Mouse (Mus musculus) lung, embryonic 16.5 days (tissue): ENCODE results near the gene Hmg20b. TPM values are rescaled to one million over a fixed set of nuclear protein-coding genes. Genes with fewer than 3 reads are reported as not detected.

Experiments
- ATAC-seq: fragments of 200-750 bp; cut with Nextera tagmentation; 2 replicates; pipeline ENCODE4 v1.8.0; 2017; ENCODE audit warnings: low read depth, mild to moderate bottlenecking, moderate library complexity
- H3K27ac ChIP-seq: fragments of 300-500 bp; sonication (generic); 2 replicates; pipeline ENCODE4 v1.5.1; 2014; ENCODE audit warnings: mild to moderate bottlenecking, control low read depth, low read length
- H3K27me3 ChIP-seq: fragments of 300-500 bp; sonication (generic); 2 replicates; pipeline ENCODE4 v1.6.1; 2014; ENCODE audit warnings: low read depth, low read length, mixed read lengths; ENCODE audit not compliant: control insufficient read depth, insufficient read depth
- H3K36me3 ChIP-seq: fragments of 300-500 bp; sonication (generic); 2 replicates; pipeline ENCODE4 v1.6.1; 2014; ENCODE audit warnings: low read length; ENCODE audit not compliant: control insufficient read depth, insufficient read depth
- H3K4me1 ChIP-seq: fragments of 300-500 bp; sonication (generic); replicated peaks from 2 replicates; pipeline ENCODE4 v1.6.1; 2014; ENCODE audit warnings: low read length, mixed read lengths; ENCODE audit not compliant: control insufficient read depth, insufficient read depth
- H3K4me2 ChIP-seq: fragments of 300-500 bp; sonication (generic); 2 replicates; pipeline ENCODE4 v1.6.1; 2014; ENCODE audit warnings: low read depth, low read length, control low read depth
- H3K4me3 ChIP-seq: fragments of 300-500 bp; sonication (generic); 2 replicates; pipeline ENCODE4 v1.5.1; 2014; ENCODE audit warnings: mild to moderate bottlenecking, low read length, control low read depth
- H3K9ac ChIP-seq: fragments of 300-500 bp; sonication (generic); 2 replicates; pipeline ENCODE4 v1.6.1; 2014; ENCODE audit warnings: low read length, control low read depth
- H3K9me3 ChIP-seq: fragments of 300-500 bp; sonication (generic); 2 replicates; pipeline ENCODE4 v1.6.1; 2016; ENCODE audit warnings: low read length; ENCODE audit not compliant: control insufficient read depth
- WGBS: fragments of 180-500 bp; shearing (Covaris S2); extraction: QIAGEN DNeasy Blood & Tissue Kit; methylation state at CpG from one replicate; pipeline ENCODE4 v1.1.7; 2014; 5-methylcytosine and 5-hydroxymethylcytosine counted together
- microRNA-seq: library from miRNA; unstranded; fragments of <30 nt; microRNA quantifications from one replicate; pipeline ENCODE4, GENCODE M21; 2016
- polyA plus RNA-seq: library from polyadenylated mRNA; unstranded; fragments of >200 nt; fragmentation: Nextera tagmentation; extraction: Ambion mirVana; gene quantifications from 2 replicates; pipeline ENCODE4 v1.2.1, GENCODE M21; 2015

Hmg20b gene
- polyA plus RNA-seq, 1 experiment from 2014 or later = 93.2 TPM

- no peak for ATAC-seq
- Histone ChIP-seq H3K27ac (peak overlapping the region; percentile 69), H3K9me3 (no peaks in the 10 kb centered on the region), H3K4me1 (peaks cover 50% of the 10 kb centered on the region), H3K4me2 (no peak overlapping the region), H3K9ac (peak overlapping the region; percentile 3; the same call in 1 of the 2 replicates), H3K36me3 (no peaks in the 10 kb centered on the region), H3K4me3 (no peak overlapping the region), H3K27me3 (no peaks in the 10 kb centered on the region)
- 89% methylated on average over 17 of the region's 17 CpGs for WGBS
Measured at GRCm38 (mm10) chr10:81298369-81299100, 51.7 kb downstream of the Hmg20b start.

- Histone ChIP-seq H3K36me3 (no peaks in the 10 kb centered on the region), H3K4me1 (peaks cover 45% of the 10 kb centered on the region), H3K27me3 (no peaks in the 10 kb centered on the region), H3K27ac (peak overlapping the region; percentile 69), H3K9me3 (no peaks in the 10 kb centered on the region), H3K4me3 (no peak overlapping the region), H3K9ac (peak overlapping the region; percentile 3), H3K4me2 (peak overlapping the region; percentile 19; the same call in 1 of the 2 replicates)
- ATAC-seq = peak; percentile 47
- 39% methylated on average over 10 of the region's 10 CpGs for WGBS
Measured at GRCm38 (mm10) chr10:81297845-81298244, 52.4 kb downstream of the Hmg20b start.

GRCm38 (mm10) chr10:81297246-81297645 lies 53.0 kb downstream of the Hmg20b start:
- no peaks in the 10 kb centered on the region for H3K36me3 ChIP-seq
- H3K4me3 ChIP-seq = no peak overlapping the region
- 74% methylated on average over 6 of the region's 6 CpGs for WGBS
- H3K27ac ChIP-seq = peak overlapping the region; percentile 69
- H3K27me3 ChIP-seq = no peaks in the 10 kb centered on the region
- H3K4me2 ChIP-seq = peak overlapping the region; percentile 19; the same call in 1 of the 2 replicates
- no peaks in the 10 kb centered on the region for H3K9me3 ChIP-seq
- peak overlapping the region; percentile 3 for H3K9ac ChIP-seq
- H3K4me1 ChIP-seq = peaks cover 39% of the 10 kb centered on the region
- ATAC-seq = no peak

Small RNA genes within 50 kb of the gene (microRNA-seq; reads per million reads assigned to microRNA genes)
- not detected for gene Mir6913

Other genes with a start within 250 kb of the Hmg20b start
- 144 and 151 TPM in 2 replicates for gene Map2k2, start 244.6 kb downstream of the Hmg20b start, polyA plus RNA-seq
- 31.5 and 31.6 TPM in 2 replicates for gene Zbtb7a, start 215.3 kb downstream of the Hmg20b start, polyA plus RNA-seq
- gene Pias4, start 182.6 kb downstream of the Hmg20b start, polyA plus RNA-seq = 35.5 and 41.8 TPM in 2 replicates
- gene Eef2, start 173.8 kb downstream of the Hmg20b start, polyA plus RNA-seq = 589 and 620 TPM in 2 replicates
- gene Dapk3, start 167.5 kb downstream of the Hmg20b start, polyA plus RNA-seq = 37.5 and 40.5 TPM in 2 replicates
- not detected in 2 replicates for gene 4930442H23Rik, start 166.6 kb downstream of the Hmg20b start, polyA plus RNA-seq
- gene Nmrk2, start 148.4 kb downstream of the Hmg20b start, polyA plus RNA-seq = 0.11 and 0.31 TPM in 2 replicates
- 0.36 and 0.39 TPM in 2 replicates for gene Atcay, start 119.6 kb downstream of the Hmg20b start, polyA plus RNA-seq
- gene Zfr2, start 117.3 kb downstream of the Hmg20b start, polyA plus RNA-seq = 5.0 and 6.0 TPM in 2 replicates
- gene Matk, start 97.5 kb downstream of the Hmg20b start, polyA plus RNA-seq = 2.9 and 3.5 TPM in 2 replicates
- gene Mrpl54, start 83.5 kb downstream of the Hmg20b start, polyA plus RNA-seq = 202 and 210 TPM in 2 replicates
- gene Apba3, start 83.5 kb downstream of the Hmg20b start, polyA plus RNA-seq = 61.2 and 69.2 TPM in 2 replicates
- 29.3 and 32.9 TPM in 2 replicates for gene Tjp3, start 58.9 kb downstream of the Hmg20b start, polyA plus RNA-seq
- gene Pip5k1c, start 57.5 kb downstream of the Hmg20b start, polyA plus RNA-seq = 41.0 and 43.1 TPM in 2 replicates
- gene Cactin, start 29.4 kb downstream of the Hmg20b start, polyA plus RNA-seq = 36.6 and 37.9 TPM in 2 replicates
- gene Tbxa2r, start 21.7 kb downstream of the Hmg20b start, polyA plus RNA-seq = 18.6 and 19.6 TPM in 2 replicates
- gene Gipc3, start 7.2 kb downstream of the Hmg20b start, polyA plus RNA-seq = 0.05 and 0.10 TPM in 2 replicates
- 13.7 and 13.9 TPM in 2 replicates for gene Mfsd12, start 7.0 kb upstream of the Hmg20b start, polyA plus RNA-seq
- gene 4930404N11Rik, start 15.3 kb upstream of the Hmg20b start, polyA plus RNA-seq = 2.0 and 2.2 TPM in 2 replicates
- gene Fzr1, start 28.0 kb upstream of the Hmg20b start, polyA plus RNA-seq = 95.4 and 105 TPM in 2 replicates
- 71.4 and 73.1 TPM in 2 replicates for gene Dohh, start 33.9 kb upstream of the Hmg20b start, polyA plus RNA-seq
- 3.0 and 3.1 TPM in 2 replicates for gene Gm48551, start 34.0 kb upstream of the Hmg20b start, polyA plus RNA-seq
- 1.2 and 1.7 TPM in 2 replicates for gene Gm48552, start 38.5 kb upstream of the Hmg20b start, polyA plus RNA-seq
- 7.9 and 9.0 TPM in 2 replicates for gene Smim24, start 42.6 kb upstream of the Hmg20b start, polyA plus RNA-seq
- gene Nfic, start 105.2 kb upstream of the Hmg20b start, polyA plus RNA-seq = 92.5 and 106 TPM in 2 replicates
- 0.40 and 0.67 TPM in 2 replicates for gene Celf5, start 132.2 kb upstream of the Hmg20b start, polyA plus RNA-seq
- gene Ncln, start 145.9 kb upstream of the Hmg20b start, polyA plus RNA-seq = 82.9 and 83.6 TPM in 2 replicates
- 2.8 and 4.1 TPM in 2 replicates for gene S1pr4, start 149.7 kb upstream of the Hmg20b start, polyA plus RNA-seq
- 1.8 and 2.2 TPM in 2 replicates for gene Gna15, start 173.7 kb upstream of the Hmg20b start, polyA plus RNA-seq
- gene Gna11, start 194.7 kb upstream of the Hmg20b start, polyA plus RNA-seq = 68.7 and 70.9 TPM in 2 replicates
- gene Aes, start 209.0 kb upstream of the Hmg20b start, polyA plus RNA-seq = 377 and 416 TPM in 2 replicates
- gene Tle2, start 224.1 kb upstream of the Hmg20b start, polyA plus RNA-seq = 51.2 and 53.3 TPM in 2 replicates